Mouse (Mus musculus) activated CD4-positive, CD25-positive, alpha-beta regulatory T cell (primary cell): Measurements from ENCODE around the gene Gnao1. TPM values are rescaled to one million over a fixed set of nuclear protein-coding genes. Genes with fewer than 3 reads are reported as not detected.

Source experiments
- polyA plus RNA-seq, 2 experiments: library from polyadenylated mRNA; unstranded; fragments of 100-300 nt; shearing (Covaris generic); gene quantifications; one replicate each; pipeline ENCODE4 v1.2.1; 2017

The Gnao1 gene
- under 1 TPM in 1 of 2 experiments, not detected in 1; 0.68 TPM for polyA plus RNA-seq

DNA sequence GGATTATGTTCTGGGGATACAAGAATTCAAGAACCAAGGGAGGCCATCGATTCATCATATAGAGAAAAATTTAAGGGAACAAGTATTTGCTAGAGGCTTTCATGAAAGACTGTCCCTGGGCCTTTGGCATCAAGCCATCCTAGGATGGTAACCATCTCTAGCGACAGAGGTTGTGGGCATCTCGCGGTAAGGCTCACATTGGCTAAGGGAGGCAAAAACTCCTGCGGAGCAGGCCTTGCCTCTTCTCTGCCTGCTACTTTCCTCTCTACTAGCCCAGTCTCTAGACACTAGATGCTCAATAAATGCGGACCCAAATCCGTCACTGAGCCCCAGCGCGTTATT, at the start of gene Gnao1:
TSS of gene Gnao1 (plus strand) at position 281 of the 342 bp plus-strand sequence.

DNA sequence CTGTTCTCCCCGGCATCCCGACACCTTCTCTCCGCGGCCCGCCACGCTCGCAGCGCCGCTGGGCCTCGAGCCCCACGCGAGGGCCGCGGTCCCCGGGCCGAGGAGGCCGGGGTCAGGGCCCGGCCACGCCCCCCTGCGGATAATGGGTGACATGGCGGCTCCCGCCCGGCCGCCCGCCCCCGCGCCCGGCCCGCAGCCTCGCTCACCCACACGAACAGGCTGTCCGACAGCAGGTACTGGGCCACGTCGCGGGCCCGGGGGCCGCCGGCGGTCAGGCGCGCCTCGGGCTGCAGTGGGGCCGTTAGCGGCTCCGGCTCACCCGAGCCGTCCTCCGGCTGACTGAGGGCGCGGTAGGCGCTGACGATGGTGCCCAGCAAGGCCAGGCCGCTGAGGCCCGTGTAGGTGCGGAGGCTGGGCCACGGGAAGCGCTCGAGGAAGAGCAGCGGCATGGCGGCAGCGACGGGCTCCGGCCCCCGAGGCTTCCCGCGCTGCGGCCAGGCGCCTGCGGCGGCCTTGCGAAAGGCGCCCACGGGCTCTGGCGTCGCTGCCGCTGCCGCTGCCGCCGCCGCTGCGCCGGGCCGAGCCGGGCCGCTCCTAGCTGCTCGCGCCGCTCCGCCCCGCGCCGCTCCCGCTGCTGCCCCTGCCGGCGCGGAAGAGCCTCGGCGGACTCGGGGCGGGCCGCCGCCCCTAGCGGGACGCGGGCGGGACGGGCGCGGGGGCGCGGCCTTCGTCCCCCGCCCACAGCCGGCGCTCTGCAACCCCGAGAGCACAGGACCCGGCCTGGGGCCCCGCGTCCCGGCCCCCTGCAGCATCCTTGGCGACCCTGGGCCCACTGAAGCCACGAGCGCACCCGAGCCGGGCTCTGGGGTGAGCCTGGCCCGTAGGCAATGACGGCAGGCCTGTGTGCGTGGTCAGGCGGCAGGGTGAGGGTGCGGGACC, 202.5 kb downstream of the Gnao1 start, which contains the start of gene Amfr:
TSS of gene Amfr (minus strand) at position 830 of the 939 bp plus-strand sequence.

Other genes with a start within 250 kb of the Gnao1 start
- 100 to 1,000 TPM; 101 to 132 TPM for gene Amfr, start 202.9 kb downstream of the Gnao1 start, polyA plus RNA-seq
- gene Nudt21, start 227.1 kb downstream of the Gnao1 start, polyA plus RNA-seq: 100 to 1,000 TPM; 116 to 135 TPM
- gene Ogfod1, start 227.2 kb downstream of the Gnao1 start, polyA plus RNA-seq: 10 to 100 TPM; 12.9 to 13.4 TPM